Mouse (Mus musculus): Measurements from ENCODE around the gene Cdk14.

GRCm38 (mm10) chr5:4891862-4892704 lies 528.0 kb downstream of the Cdk14 start:
- TF ChIP-seq CTCF (IDR thresholded peaks at IDR 0.05; ENCODE audit: extremely low read depth, insufficient read depth, insufficient read length, insufficient replicate concordance) = no peak
- no peak for TF ChIP-seq POLR2A (IDR thresholded peaks at IDR 0.05; ENCODE audit: low read depth, low read length)

Data from spleen, adult 2 months (tissue).